Mouse (Mus musculus) ES-E14 (cell line): ENCODE data around the gene Cog5.

Experiments used
- CHD2 ChIP-seq: IDR thresholded peaks from 2 replicates; pipeline ENCODE4 v1.6.1; 2014; ENCODE audit warnings: mild to moderate bottlenecking, low read depth, low read length, inconsistent platforms
- HCFC1 ChIP-seq: IDR thresholded peaks from 2 replicates; pipeline ENCODE4 v1.6.1; 2012; ENCODE audit warnings: low read length, inconsistent platforms, borderline replicate concordance; ENCODE audit not compliant: insufficient read depth
- MAFK ChIP-seq: IDR thresholded peaks from 2 replicates; pipeline ENCODE4 v1.6.1; 2014; ENCODE audit warnings: mild to moderate bottlenecking, low read depth, low read length, inconsistent platforms; ENCODE audit not compliant: insufficient read depth
- ZC3H11A ChIP-seq: IDR thresholded peaks from 2 replicates; pipeline ENCODE4 v1.6.1; 2012; ENCODE audit warnings: low read depth, mild to moderate bottlenecking, inconsistent platforms, low read length, borderline replicate concordance

GRCm38 (mm10) chr12:31892079-31892478 lies 237.4 kb downstream of the Cog5 start:
- no peak for TF ChIP-seq MAFK
- TF ChIP-seq HCFC1, result no peak
- TF ChIP-seq CHD2, result no peak
- TF ChIP-seq ZC3H11A, result no peak
